Mouse (Mus musculus) colon, adult 2 months (tissue): Measurements from ENCODE around the gene Unc13d. TPM values are rescaled to one million over a fixed set of nuclear protein-coding genes. Genes with fewer than 3 reads are reported as not detected.

Source experiments
- polyA plus RNA-seq: library from polyadenylated mRNA; depleted of rRNA; stranded (reverse); fragments of >200 nt; gene quantifications from 2 replicates; pipeline ENCODE4 v1.2.3, GENCODE M21; 2012; rRNA removed

Unc13d gene
- 11.2 and 12.9 TPM in 2 replicates for polyA plus RNA-seq

GRCm38 (mm10) chr11:116077446-116078204 is at the start of gene Unc13d:
Gene Unc13d (minus strand): TSS chr11:116077961.

GRCm38 (mm10) chr11:116086258-116087193 is 8.8 kb upstream of the Unc13d start, which contains the start of gene Wbp2:
Gene Wbp2 (minus strand): TSS chr11:116086995.

GRCm38 (mm10) chr11:116030088-116030897 is 47.5 kb downstream of the Unc13d start, which contains the start of gene Unk:
Gene Unk (plus strand): TSS chr11:116030322.

GRCm38 (mm10) chr11:116027756-116028155 is 50.0 kb downstream of the Unc13d start, which contains the start of gene H3f3b:
Gene H3f3b (minus strand): TSS chr11:116027962.

GRCm38 (mm10) chr11:116012262-116012947 is 65.4 kb downstream of the Unc13d start, which contains the start of gene Galk1:
Gene Galk1 (minus strand): TSS chr11:116012719.

Other genes with a start within 250 kb of the Unc13d start
- 926 and 1,010 TPM in 2 replicates for gene Myo15b, start 219.6 kb downstream of the Unc13d start, polyA plus RNA-seq
- gene Smim5, start 178.0 kb downstream of the Unc13d start, polyA plus RNA-seq, result 6.9 and 11.9 TPM in 2 replicates
- gene Smim6, start 165.9 kb downstream of the Unc13d start, polyA plus RNA-seq, result 41.7 and 44.8 TPM in 2 replicates
- gene Sap30bp, start 144.7 kb downstream of the Unc13d start, polyA plus RNA-seq, result 22.2 and 24.5 TPM in 2 replicates
- 13.6 and 14.4 TPM in 2 replicates for gene Recql5, start 144.5 kb downstream of the Unc13d start, polyA plus RNA-seq
- 98.9 and 117 TPM in 2 replicates for gene Itgb4, start 103.3 kb downstream of the Unc13d start, polyA plus RNA-seq
- gene Galk1, start 65.2 kb downstream of the Unc13d start, polyA plus RNA-seq, result 43.0 and 47.7 TPM in 2 replicates
- gene H3f3b, start 50.0 kb downstream of the Unc13d start, polyA plus RNA-seq, result 237 and 327 TPM in 2 replicates
- 27.9 and 33.1 TPM in 2 replicates for gene Unk, start 47.6 kb downstream of the Unc13d start, polyA plus RNA-seq
- 158 and 189 TPM in 2 replicates for gene Wbp2, start 9.0 kb upstream of the Unc13d start, polyA plus RNA-seq
- gene Trim47, start 49.2 kb upstream of the Unc13d start, polyA plus RNA-seq, result 48.3 and 54.4 TPM in 2 replicates
- gene Trim65, start 53.2 kb upstream of the Unc13d start, polyA plus RNA-seq, result 14.0 and 14.8 TPM in 2 replicates
- gene Mrpl38, start 60.9 kb upstream of the Unc13d start, polyA plus RNA-seq, result 51.1 and 52.2 TPM in 2 replicates
- gene Fbf1, start 90.2 kb upstream of the Unc13d start, polyA plus RNA-seq, result 12.7 and 13.8 TPM in 2 replicates
- gene Ten1, start 120.9 kb upstream of the Unc13d start, polyA plus RNA-seq, result 38.5 and 41.2 TPM in 2 replicates
- 78.2 and 84.8 TPM in 2 replicates for gene Acox1, start 121.1 kb upstream of the Unc13d start, polyA plus RNA-seq
- 13.5 and 16.2 TPM in 2 replicates for gene Evpl, start 160.1 kb upstream of the Unc13d start, polyA plus RNA-seq
- gene Srp68, start 196.3 kb upstream of the Unc13d start, polyA plus RNA-seq, result 35.2 and 35.5 TPM in 2 replicates
- 6.3 and 13.7 TPM in 2 replicates for gene Galr2, start 203.0 kb upstream of the Unc13d start, polyA plus RNA-seq
- gene Exoc7, start 229.3 kb upstream of the Unc13d start, polyA plus RNA-seq, result 28.0 and 29.4 TPM in 2 replicates